Mouse (Mus musculus) heart, postnatal 0 days (tissue): ENCODE results near the gene Traf7. TPM values are rescaled to one million over a fixed set of nuclear protein-coding genes. Genes with fewer than 3 reads are reported as not detected.

ENCODE experiments used
- ATAC-seq: fragments of 200-750 bp; cut with Nextera tagmentation; 2 replicates; pipeline ENCODE4 v1.8.0; 2017; ENCODE audit warnings: low read depth, moderate number of reproducible peaks, moderate library complexity; ENCODE audit not compliant: insufficient read depth
- DNase-seq: peaks from one replicate; pipeline ENCODE4 v3.0.0-alpha.2; 2016; ENCODE audit warnings: low spot score
- H3K27ac ChIP-seq: fragments of 300-500 bp; sonication (generic); 2 replicates; pipeline ENCODE4 v1.5.1; 2014; ENCODE audit warnings: low read depth, mild to moderate bottlenecking
- H3K27me3 ChIP-seq: fragments of 300-500 bp; sonication (generic); 2 replicates; pipeline ENCODE4 v1.6.1; 2014; ENCODE audit warnings: low read length, mixed read lengths; ENCODE audit not compliant: control insufficient read depth, insufficient read depth
- H3K36me3 ChIP-seq: fragments of 300-500 bp; sonication (generic); replicated peaks from 2 replicates; pipeline ENCODE4 v1.6.1; 2014; ENCODE audit warnings: low read length, mixed read lengths; ENCODE audit not compliant: control insufficient read depth, insufficient read depth
- H3K4me1 ChIP-seq: fragments of 300-500 bp; sonication (generic); 2 replicates; pipeline ENCODE4 v1.6.1; 2014; ENCODE audit warnings: antibody characterized with exemption; ENCODE audit not compliant: control insufficient read depth, insufficient read depth
- H3K4me2 ChIP-seq: fragments of 300-500 bp; sonication (generic); 2 replicates; pipeline ENCODE4 v1.6.1; 2014; ENCODE audit warnings: low read depth, mild to moderate bottlenecking, low read length, moderate library complexity
- H3K4me3 ChIP-seq: fragments of 300-500 bp; sonication (generic); 2 replicates; pipeline ENCODE4 v1.5.1; 2014; ENCODE audit warnings: low read depth, low read length
- H3K9ac ChIP-seq: fragments of 300-500 bp; sonication (generic); replicated peaks from 2 replicates; pipeline ENCODE4 v1.6.1; 2014; ENCODE audit warnings: low read depth, low read length, mixed read lengths
- H3K9me3 ChIP-seq: fragments of 300-500 bp; sonication (generic); replicated peaks from 2 replicates; pipeline ENCODE4 v1.6.1; 2016; ENCODE audit warnings: low read length; ENCODE audit not compliant: control insufficient read depth
- CTCF ChIP-seq: IDR thresholded peaks from 2 replicates; pipeline ENCODE4 v1.5.1; 2016; ENCODE audit warnings: antibody characterized with exemption, control low read depth, low read depth
- EP300 ChIP-seq: IDR thresholded peaks from 2 replicates; pipeline ENCODE4 v1.6.1; 2016; ENCODE audit warnings: antibody characterized with exemption, low read depth
- WGBS: fragments of 180-500 bp; shearing (Covaris S2); extraction: QIAGEN DNeasy Blood & Tissue Kit; methylation state at CpG from one replicate; pipeline ENCODE4 v1.1.7; 2014; 5-methylcytosine and 5-hydroxymethylcytosine counted together
- polyA plus RNA-seq: library from polyadenylated mRNA; unstranded; fragments of >200 nt; fragmentation: Nextera tagmentation; extraction: Ambion mirVana; gene quantifications from 2 replicates; pipeline ENCODE4 v1.2.1, GENCODE M21; 2015
- total RNA-seq: library from RNA; depleted of rRNA; stranded (reverse); fragments of >200 nt; gene quantifications from 2 replicates; pipeline ENCODE4 v1.2.3, GENCODE M21; 2014; ENCODE audit warnings: low replicate concordance

The Traf7 gene
- total and polyA plus RNA-seq, 2 experiments from 2014 or later, result 48.9 to 281 TPM

DNA sequence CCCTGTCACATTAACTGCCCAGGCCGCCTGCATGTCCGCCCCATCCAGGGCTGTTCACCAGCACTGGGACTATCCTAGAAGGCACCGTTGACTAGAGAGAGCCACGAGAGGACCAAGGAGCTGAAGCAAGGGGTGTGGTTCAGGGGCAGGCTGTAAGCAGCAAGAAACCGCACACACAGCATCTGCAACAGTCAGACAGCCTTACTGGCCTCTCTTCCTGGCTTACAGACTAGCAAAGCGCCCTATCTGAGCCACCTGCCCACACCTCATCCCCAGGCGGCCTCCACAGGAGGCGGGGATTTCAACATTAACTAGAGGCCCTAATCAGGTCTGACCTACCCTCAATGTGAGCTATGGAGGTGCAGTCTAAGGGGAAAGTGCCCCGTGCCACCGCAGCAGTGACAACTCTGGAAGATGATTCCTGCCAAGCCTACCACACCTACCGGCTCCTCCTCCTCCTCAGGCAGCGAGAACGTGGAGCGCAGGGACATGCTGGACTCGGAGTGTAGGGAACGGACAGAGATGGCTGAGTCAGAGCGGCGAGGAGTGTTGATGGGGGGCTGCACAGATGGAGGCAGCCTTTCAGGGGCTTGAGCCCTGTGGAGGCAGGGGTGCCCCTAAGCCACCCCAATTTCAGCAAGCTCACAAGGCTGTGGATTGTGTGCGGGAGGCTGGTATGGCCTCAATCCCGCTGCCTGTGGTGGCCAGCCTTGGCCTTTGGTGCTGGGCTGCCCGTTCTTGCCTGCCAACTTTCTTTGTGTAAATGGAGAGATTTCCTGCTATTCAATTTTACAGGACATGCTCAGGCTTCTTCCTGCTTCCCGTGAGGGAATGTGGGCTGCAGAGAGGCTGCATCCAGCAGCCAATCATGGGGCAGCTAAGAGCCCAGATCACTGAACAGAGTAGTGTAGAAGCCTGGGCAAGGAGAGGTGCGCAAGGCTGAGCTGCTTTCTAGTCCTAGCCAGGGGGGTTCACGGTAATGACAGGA, 13.2 kb downstream of the Traf7 start:
- Histone ChIP-seq H3K27me3 (no peaks in the 10 kb centered on the region), H3K4me1 (no peaks in the 10 kb centered on the region), H3K27ac (peak overlapping the region; percentile 78), H3K9ac (no peak overlapping the region), H3K36me3 (peaks cover 66% of the 10 kb centered on the region), H3K9me3 (no peaks in the 10 kb centered on the region), H3K4me3 (peak overlapping the region; percentile 14; the same call in 1 of the 2 replicates), H3K4me2 (peak overlapping the region; percentile 39)
- no peak for TF ChIP-seq EP300
- WGBS, result 79% methylated on average over 24 of the region's 24 CpGs
- DNase-seq (peak; percentile 50), ATAC-seq (peak; percentile 71)

GRCm38 (mm10) chr17:24513609-24514008, 14.1 kb downstream of the Traf7 start:
- ATAC-seq (peak; percentile 62), DNase-seq (peak; percentile 33)
- Histone ChIP-seq H3K27me3 (no peaks in the 10 kb centered on the region), H3K4me1 (no peaks in the 10 kb centered on the region), H3K27ac (peak overlapping the region; percentile 78; the same call in 1 of the 2 replicates), H3K9ac (no peak overlapping the region), H3K9me3 (no peaks in the 10 kb centered on the region), H3K36me3 (peaks cover 66% of the 10 kb centered on the region), H3K4me2 (peak overlapping the region; percentile 39), H3K4me3 (no peak overlapping the region)
- TF ChIP-seq CTCF, result peak; percentile 73
- no peak for TF ChIP-seq EP300
- WGBS, result 38% methylated on average over 5 of the region's 5 CpGs

DNA sequence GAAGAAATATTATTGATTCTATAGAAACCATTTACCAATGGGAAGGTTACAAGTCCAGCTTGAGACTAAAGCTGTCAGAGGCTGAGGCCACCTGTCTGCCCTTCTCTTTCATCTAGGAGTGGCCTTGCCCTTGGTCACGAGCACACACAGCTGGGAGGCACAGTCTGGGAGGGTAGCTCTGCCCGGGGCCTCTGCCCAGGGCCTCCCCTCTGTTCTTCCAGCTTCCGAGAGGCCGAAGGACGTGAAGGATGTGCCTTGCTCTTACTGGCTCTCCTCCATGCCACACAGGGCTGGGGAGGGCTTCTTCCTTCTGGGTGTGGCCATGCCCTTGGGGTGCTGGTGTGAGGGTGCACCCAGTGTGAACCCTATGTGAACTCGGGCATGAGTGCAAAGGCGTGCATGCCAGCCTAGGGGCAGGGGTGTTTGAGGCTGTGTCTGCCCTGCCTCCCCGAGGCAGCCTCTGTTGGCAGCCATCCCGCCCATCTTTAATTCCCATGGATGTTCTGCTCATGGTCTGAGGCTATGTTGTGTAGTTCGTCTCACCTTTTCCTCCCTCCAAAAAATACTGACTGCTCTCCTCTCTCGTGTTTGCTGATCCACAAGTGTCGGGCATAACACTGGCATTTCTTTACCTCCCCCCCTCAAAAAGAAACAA, 19.8 kb downstream of the Traf7 start:
- no peak overlapping the region for H3K4me3 ChIP-seq
- H3K36me3 ChIP-seq, result peaks cover 45% of the 10 kb centered on the region
- peaks cover 4% of the 10 kb centered on the region; the same call in 1 of the 2 replicates for H3K27me3 ChIP-seq
- ATAC-seq (no peak), DNase-seq (no peak)
- 79% methylated on average over 12 of the region's 12 CpGs for WGBS
- no peaks in the 10 kb centered on the region for H3K9me3 ChIP-seq
- no peak for TF ChIP-seq EP300
- no peak overlapping the region for H3K27ac ChIP-seq
- H3K4me2 ChIP-seq, result no peak overlapping the region
- H3K9ac ChIP-seq, result no peak overlapping the region
- H3K4me1 ChIP-seq, result no peaks in the 10 kb centered on the region

DNA sequence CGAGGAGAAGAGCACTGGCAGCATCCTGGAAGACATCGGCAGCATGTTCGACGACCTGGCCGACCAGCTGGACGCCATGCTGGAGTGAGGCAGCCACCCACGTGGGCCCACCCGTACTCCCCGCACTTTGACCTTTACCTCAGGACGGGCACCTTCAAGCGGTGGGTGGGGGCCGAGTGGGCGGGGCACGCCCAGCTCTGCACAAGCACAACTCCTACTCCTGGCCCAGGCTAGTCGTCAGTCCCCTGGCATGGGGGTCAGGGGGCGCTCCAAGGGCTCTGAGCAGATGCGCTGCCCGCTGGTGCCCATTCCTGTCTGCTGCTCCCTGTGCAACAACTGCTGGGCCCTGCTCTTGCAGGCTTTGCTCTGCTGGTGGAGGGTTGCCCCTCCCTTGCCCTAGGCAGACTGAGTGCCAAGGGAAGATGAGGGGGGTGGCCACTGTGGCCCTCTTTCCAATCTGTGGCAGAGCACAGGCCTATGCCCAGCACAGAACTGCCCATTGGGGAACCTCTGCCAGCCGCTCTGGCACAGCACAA, 20.5 kb downstream of the Traf7 start:
- Histone ChIP-seq H3K4me1 (no peaks in the 10 kb centered on the region), H3K4me3 (no peak overlapping the region), H3K27ac (no peak overlapping the region), H3K4me2 (peak overlapping the region; percentile 56; the same call in 1 of the 2 replicates), H3K9ac (no peak overlapping the region), H3K36me3 (peaks cover 45% of the 10 kb centered on the region), H3K27me3 (peaks cover 4% of the 10 kb centered on the region; the same call in 1 of the 2 replicates), H3K9me3 (no peaks in the 10 kb centered on the region)
- DNase-seq (no peak), ATAC-seq (peak; percentile 7; the same call in 1 of the 2 replicates)
- no peak for TF ChIP-seq EP300
- TF ChIP-seq CTCF, result no peak
- WGBS, result 57% methylated on average over 19 of the region's 19 CpGs

GRCm38 (mm10) chr17:24506332-24507070, 21.2 kb downstream of the Traf7 start:
- Histone ChIP-seq H3K9me3 (no peaks in the 10 kb centered on the region), H3K9ac (no peak overlapping the region), H3K4me3 (no peak overlapping the region; the same call in 1 of the 2 replicates), H3K4me1 (no peaks in the 10 kb centered on the region), H3K27ac (no peak overlapping the region), H3K4me2 (peak overlapping the region; percentile 56), H3K27me3 (peaks cover 4% of the 10 kb centered on the region; the same call in 1 of the 2 replicates), H3K36me3 (peaks cover 38% of the 10 kb centered on the region)
- 18% methylated on average over 36 of the region's 36 CpGs for WGBS
- ATAC-seq (peak; percentile 21; the same call in 1 of the 2 replicates), DNase-seq (no peak)
- TF ChIP-seq CTCF (no peak), EP300 (no peak)
